Mouse (Mus musculus): ENCODE measurements around the gene Ccdc167. TPM values are rescaled to one million over a fixed set of nuclear protein-coding genes. Genes with fewer than 3 reads are reported as not detected.

Ccdc167 gene
- 14.0 and 17.2 TPM in 2 replicates for total RNA-seq (2015)
- total RNA-seq (2017), result 8.9 and 11.5 TPM in 2 replicates

DNA sequence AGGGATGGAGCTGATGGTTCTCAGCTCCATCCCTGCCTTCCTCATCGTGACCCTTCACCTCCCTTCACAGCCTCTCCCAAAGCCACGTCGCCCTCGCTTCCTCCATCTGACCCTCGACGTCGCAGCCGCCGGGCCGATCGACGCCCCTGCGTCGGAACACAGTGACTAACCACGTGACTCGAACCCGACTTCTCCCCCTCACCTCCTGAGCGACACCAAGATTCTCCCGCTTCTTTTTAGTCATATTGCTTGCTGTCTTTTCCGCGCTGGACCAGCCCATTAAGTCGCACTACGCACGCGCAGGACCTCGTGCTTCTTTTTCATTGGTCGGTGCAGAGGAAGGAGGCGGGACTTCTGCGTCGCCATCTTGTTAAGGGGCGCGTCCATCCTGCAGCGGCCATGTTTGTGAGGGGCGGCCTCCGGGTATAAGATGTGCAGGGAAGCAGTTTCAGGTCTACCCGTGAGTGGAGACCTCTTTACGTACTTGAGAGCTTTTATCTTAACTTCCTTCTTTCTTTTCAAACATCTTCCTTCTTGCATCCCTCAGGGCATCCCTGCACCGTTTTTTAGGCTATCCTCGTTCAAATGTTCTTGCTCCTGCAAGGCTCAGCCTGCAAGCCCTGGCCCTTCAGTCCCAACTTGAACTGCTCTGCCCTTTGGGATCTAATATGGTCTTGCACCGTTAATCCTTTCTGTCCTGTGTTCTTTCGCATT is at the start of gene Ccdc167:
Gene Ccdc167, minus strand, starts transcription at position 313 of the 714 bp plus-strand sequence.
- ATAC-seq (ENCODE audit: poor library complexity, severe bottlenecking), result peak; percentile 97

DNA sequence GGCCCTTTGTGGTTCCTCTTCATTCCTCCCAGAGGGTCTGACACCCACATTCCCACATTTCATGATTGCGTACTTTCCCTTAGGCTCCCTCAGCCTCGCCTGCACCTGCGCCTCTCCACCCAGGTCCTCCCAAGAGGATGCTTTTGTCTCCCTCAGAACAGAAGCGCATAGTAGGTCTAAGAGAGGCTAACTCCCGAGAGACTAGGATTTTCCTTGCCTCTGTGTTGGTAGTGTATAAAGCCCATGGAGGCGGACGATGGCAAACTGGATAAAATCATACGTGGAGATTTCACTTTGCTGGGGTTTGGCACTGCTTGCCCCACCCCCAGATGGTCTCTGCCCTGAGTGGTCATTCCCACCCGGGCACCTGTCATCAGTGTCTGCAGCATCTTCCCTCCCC is 48.5 kb upstream of the Ccdc167 start:
- ATAC-seq (ENCODE audit: poor library complexity, severe bottlenecking), result no peak

DNA sequence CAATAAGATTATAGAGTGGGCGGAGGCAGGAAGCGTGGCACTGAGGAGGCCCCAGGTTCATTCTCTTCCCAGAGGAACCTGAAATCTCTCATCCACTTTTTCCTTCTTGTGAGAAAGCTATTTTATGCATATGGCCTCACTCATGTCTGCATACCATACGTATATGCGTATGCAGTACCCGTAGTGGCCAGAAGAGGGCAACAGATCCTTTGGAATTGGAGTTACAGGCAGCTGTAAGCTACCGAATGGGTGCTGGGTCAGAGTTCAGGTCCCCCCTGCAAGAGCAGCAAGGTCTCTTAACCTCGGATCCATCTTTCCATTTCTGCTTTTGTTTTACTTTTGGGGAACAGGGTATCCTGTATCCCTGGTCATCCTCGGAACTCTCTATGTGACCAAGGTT is 45.7 kb upstream of the Ccdc167 start:
- peak; percentile 57 for ATAC-seq (ENCODE audit: poor library complexity, severe bottlenecking)

DNA sequence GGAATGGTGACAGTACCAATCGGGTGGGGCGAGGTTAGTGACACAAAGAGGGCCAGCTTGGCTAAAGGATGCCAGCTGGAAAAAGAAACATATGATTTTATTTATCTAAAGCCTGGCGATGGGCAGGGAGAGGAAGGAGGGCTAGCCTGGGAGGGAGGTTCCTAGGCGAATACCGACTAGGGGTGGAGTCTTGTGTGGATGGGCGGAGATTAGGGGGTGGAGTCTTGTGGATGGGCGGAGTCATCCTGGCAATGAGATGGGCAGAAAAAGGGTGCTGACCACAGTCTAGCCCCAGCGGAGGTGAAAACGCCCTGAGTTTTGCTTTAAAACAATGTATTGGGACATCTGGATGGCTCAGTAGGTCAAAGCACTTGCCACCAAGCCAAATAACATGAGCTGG is 45.1 kb upstream of the Ccdc167 start:
- no peak for ATAC-seq (ENCODE audit: poor library complexity, severe bottlenecking)

DNA sequence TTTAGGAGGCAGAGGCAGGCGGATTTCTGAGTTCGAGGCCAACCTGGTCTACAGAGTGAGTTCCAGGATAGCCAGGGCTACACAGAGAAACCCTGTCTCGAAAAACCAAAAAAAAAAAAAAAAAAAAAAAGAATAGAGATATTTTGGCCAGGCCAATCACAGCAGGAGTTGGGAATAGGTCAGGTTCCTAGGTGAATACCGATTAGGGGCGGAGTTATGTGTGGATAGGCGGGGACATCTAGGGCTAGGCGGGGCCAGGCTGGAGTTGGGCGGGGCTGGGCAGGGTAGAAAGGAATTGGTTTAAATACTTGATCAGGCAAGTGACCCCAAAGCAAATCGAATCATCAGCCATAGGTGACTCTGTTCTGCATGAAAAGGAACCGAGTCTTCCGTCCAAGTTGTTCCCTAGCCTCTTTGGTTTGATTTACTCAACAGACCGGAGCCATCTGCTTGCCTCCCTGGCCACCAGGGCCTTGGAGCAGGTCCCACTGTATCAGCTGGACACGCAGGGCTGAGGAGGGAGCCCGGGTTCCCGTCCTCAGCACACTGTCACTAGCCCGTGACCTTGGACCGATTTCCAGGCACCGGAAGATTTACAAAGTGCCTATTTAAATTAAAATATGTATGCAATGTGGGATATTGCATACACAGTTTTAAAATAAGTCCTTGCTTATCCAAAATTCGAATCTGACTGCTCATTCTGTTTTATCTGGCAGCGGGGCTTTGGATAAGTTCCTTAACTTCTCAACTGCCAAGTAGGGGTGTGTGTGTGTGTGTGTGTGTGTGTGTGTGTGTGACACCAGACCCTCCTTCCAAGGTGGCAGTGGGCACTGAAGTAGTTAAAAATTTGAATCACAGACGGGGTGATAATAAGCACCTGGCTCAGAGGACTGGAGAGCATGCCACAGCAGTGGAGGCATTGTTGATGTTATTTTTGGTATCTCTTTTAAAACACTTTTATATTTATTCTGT is 43.8 kb upstream of the Ccdc167 start:
- ATAC-seq (ENCODE audit: poor library complexity, severe bottlenecking), result no peak

DNA sequence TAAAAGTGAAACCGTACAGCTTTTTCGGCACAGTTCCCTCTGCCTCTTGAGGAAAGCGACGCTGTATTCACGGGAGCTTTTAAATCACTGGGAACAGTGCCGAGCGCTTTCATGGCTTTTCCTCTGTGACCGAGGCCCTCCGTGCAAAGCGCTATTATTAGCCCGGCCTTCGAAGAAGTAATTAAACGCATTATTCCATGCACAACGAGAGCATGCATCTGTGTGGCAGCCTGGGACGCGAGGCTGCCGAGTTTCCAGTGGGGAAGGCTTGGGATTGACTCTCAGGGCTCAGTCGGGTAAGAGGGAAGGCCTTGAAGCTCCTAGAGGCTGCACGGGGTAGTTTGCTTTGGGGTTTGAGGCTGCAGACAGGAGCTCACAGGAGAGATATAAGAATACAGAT is 43.1 kb upstream of the Ccdc167 start:
- ATAC-seq (ENCODE audit: poor library complexity, severe bottlenecking), result no peak

DNA sequence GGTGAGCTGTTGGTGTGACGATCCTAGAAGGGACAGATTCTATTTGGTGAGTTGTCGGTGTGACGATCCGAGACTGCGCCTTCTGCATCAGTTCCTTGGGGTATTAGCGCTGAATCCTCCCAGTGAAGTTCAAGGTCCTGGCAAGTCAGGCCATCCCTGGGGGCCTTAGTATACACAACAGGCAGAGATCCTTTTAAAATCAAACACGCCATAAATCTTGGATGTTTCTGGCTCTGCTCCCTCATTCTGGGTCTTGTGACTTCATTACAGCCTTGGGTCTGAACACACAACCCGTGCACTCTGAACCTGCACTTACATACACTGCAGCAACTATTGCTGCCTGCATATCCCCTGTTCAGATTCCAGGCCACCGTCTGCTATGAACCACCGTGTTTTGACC is 39.5 kb upstream of the Ccdc167 start:
- ATAC-seq (ENCODE audit: poor library complexity, severe bottlenecking), result no peak

DNA sequence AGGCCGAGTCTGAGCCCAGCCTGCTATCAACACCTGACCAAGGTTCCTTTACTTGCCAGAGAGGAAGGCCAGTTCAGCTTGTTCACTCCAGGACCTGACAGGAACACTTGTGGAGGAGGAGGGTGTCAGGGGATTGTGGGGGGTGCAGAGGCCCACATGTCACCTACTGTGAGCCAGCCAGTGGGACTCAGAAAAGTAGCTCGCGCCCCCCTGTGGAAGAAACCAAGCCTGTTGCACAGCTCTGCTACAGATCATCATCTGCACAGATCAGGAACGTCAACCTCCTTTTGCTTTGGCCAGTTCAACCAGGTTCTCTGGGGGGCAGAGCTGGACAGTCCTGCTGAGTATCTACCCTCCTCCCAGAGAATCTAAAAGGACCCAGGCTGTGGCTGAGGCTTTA is 37.7 kb upstream of the Ccdc167 start:
- ATAC-seq (ENCODE audit: poor library complexity, severe bottlenecking), result no peak

DNA sequence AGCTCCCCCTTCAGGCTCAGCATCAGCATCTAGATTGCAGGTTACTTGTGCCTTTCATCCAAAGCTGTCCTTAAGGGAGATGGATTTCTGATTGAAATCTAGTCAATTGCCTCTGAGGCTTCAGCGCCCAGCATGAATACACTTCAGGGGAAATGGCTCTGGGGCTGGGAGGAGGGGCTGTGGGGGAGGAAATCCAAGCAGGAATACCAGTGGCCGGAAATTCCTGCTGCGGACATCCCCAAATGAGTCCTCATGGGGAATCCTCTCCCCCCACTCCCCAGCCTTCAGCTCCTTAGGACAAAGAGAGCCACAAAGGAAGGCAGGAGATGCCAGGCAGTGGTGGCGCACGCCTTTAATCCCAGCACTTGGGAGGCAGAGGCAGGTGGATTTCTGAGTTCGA is 30.6 kb upstream of the Ccdc167 start:
- no peak for ATAC-seq (ENCODE audit: poor library complexity, severe bottlenecking)

DNA sequence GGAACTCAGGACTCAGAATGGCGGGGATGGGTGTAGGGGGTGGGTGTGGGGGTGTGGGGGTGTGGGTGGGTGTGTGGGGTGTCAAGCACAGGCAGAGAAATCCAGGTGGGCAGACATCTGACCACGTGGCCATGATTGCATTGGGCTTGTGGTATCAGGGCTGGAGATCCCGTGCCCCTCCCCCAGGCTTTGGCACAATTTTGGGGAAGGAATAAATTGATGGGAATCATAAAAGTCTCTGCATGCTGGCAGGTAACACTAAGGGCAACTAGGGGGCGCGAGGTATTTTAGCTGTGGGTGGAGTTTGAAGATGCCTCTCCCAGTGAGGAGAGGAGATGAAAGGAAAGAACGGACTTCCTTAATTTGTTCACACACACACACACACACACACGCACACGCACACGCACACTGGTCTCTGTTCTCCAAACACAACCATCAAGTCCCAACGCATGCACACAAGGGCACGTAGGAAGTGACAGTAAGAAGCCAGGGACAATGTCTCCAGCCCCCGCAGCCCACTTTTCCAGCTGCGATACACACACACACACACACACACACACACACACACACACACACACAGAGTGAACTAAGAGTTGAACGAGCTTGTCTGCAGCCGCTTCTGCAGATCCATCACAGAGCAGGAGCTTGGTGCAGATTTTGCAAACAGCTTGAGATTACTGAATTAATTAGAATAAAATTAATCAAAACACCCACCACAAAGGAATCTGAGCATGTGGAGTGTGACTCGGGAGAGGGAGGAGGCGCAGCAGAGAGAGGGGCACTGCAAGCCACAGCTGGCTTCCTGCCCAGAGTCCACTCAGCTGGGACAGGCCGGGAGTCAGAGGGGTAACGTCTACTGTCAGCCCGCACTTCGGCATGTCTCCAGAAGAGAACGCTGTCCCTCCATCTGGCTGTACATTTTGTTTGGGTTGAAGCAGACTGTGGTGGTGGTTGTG is 21.3 kb upstream of the Ccdc167 start:
- ATAC-seq (ENCODE audit: poor library complexity, severe bottlenecking), result no peak

DNA sequence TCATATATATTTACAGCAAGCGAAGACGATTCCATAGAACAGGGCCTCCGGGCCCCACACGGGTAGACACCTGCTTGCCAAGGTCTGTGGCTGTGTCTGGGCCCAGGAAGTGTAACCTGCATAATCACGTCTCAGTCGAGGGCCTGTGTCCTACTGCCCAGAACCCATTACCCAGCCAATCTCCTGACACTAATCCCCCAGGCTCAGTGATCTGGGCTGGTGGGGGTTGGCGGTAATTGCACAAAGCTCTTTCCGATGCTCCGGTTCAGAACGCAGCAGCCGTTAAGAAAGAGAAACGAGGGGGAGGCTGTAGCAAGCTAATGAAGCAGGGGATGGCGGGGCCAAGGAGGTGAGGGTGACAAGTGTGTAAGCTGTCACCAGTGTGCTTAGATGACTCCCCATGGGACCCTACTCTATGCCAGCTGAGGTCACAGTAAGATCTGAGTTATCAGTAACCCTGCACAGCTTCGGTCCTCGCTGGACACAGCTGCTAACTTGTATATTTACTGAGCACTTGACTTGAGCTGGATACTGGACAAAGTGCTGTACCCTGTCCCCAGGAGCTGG is 19.7 kb upstream of the Ccdc167 start:
- no peak for ATAC-seq (ENCODE audit: poor library complexity, severe bottlenecking)

DNA sequence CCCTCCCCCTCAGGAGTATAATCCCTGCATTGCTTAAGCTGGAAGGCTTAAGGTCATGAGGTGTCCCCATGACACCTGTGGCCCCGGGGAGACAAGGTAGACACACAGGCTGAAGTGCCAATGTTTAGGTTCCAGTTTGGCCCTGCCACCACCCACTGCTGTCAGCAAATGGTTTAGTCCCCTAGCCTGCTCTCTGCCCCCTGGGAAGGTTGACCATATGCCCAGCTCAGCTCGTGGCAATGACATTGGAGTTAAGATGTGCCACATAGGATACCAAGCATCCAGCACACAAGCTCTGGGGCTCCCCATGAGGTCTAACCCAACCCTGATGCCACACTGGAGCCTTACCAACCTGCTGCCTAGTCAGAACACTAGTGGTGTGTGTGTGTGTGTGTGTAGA is 15.7 kb upstream of the Ccdc167 start:
- no peak for ATAC-seq (ENCODE audit: poor library complexity, severe bottlenecking)

DNA sequence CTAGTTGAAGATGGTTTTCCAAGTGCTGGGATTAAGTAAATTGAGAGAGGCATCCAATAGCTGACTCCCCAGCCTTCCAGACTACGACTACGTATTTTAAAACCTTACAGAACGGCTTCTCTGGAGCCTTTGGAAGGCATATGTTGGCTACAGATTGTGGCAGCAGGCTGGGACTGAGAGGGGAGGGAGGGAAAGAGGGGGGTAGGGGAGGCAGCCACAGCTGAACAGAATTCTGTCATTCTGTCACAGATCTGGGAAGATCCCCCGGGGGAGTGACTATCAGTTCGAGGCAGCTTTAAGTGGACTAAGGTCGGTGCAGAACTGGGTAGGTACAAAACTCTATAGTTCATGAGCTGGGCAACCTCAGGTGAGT is 15.1 kb upstream of the Ccdc167 start:
- ATAC-seq (ENCODE audit: poor library complexity, severe bottlenecking), result no peak

DNA sequence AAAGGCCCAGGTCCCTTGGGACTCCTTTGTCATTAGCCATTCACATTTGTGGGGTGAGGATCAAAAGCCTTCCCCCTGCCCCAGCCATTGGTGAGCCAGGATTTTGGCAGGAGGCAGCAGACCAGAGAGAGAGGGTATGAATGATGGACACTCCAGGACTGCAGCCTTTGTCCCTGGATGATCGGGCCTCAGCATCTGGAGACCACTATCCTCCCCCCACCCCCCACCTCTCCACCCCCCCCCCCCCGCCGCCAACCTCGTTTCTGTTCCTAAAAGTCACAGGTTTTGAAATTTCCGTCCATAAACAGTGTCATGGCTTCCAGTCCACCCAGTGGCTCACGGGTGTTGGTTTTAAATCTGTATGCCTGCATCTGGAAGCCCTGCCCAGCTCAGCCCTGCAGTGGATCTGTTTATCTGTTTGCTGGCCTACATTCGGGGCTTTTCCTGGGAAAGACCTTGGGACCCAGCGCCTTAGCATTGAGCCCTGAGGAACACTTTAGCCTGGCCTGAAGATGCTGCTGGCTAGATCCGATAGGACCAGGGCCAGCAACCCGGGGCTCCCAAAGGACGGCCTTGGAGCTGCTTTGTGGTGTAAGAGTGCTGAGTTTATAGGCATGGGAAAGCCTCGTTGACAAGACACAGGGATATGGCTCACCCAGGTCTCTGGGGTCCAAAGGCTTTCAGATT is 14.6 kb upstream of the Ccdc167 start:
- no peak for ATAC-seq (ENCODE audit: poor library complexity, severe bottlenecking)

DNA sequence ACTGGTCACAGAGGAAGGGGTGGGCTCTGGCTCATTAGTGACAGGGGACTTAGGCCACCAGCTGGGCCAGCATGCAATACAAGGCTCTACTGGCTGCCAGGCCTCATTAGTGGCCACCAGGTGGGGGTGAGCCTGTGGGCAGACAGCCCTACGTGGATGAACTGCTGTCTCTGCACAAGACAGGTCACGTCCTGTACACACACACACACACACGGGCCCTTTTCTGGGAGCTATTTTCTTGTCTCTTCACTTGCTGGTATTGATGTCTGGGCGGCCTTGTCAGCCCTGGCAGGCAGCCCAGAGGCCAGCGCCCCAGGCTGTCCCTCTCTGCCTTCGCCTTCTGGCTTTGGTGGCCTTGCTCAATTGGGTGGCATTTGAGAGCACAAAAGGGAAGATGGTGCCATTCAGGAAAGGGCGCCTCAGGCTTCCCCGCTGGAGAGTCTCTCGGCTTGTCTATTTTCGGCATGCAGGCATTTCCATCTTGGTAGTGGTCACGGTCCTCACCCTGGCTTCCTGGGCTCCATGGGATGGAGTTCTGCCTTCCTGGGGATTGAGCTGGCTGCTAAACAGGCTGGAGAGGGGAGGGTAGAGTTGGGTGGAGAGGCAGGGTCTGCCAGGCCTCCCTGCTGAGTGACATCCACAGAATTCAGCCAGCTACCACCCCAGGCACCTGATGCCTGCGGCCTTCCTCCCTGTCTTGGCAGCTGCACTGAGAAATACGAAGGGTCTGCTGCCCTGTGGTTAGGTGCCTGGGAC is 13.8 kb upstream of the Ccdc167 start:
- ATAC-seq (ENCODE audit: poor library complexity, severe bottlenecking), result no peak

DNA sequence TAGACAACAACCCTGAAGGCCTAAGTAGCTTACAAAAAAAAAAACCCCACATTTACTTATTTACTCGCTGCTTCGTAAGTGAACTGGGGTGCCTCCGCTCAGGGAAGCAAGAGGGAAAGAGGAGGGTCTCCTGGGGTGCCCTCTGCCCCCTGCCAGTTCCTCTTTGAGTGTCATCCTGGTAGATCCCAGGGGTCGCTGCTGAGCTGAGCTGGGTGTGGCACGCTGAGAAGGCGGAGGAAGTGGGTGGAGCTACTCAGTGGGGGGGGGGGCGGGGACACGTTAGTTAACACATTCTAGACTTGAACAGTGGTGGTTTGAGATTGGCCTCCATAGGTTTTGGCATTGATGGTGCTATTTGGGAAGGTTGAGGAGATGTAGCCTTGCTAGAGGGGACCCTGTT is 11.2 kb upstream of the Ccdc167 start:
- ATAC-seq (ENCODE audit: poor library complexity, severe bottlenecking), result no peak; the same call in 1 of the 2 replicates

DNA sequence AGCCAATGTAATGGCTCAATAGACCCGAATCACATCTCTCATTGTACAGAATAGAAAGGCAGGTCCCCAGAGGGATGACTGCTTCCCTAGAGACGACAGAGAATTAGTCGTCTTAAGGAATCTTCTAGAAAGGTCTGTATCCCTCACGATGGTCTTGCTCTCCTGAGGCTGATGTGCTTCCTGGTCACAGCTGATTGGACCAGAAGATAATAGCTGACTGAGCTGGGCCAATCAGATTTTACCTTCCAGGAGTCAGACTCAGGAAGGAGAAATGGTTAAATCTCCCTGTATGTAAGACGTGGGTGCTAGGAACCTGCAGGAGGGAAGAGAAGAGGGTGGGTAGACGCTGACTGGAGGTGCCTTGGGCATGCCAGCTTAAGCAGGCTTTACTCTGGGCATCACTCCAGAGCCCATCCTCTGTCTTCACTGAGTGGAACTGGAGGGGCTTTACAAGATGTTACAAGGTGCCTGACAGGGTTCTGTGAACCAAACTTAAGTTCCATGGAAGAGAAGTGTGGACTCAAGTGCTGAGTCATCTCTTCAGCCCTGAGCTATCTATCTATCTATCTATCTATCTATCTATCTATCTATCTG is 8.3 kb upstream of the Ccdc167 start:
- ATAC-seq (ENCODE audit: poor library complexity, severe bottlenecking), result no peak

DNA sequence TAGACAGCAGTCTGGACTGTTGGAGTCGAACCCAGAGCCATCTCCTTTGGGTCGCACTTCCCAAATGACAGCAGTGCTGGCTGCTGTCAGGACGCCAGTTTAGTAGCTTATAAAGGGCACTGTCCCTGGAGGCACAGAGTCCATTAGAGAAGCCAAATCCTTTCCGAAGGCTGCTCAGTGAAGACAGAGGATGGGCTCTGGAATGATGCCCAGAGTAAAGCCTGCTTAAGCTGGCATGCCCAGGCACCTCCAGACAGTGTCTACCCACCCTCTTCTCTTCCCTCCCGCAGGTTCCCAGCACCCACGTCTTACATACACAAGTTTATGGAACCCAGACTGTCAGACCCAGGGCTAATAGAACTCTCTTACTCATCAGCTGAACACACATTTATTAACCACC is 7.8 kb upstream of the Ccdc167 start:
- ATAC-seq (ENCODE audit: poor library complexity, severe bottlenecking), result no peak

Measured in megakaryocyte, adult 5-6 weeks (primary cell).